Mouse (Mus musculus) CH12.LX (cell line): Measurements from ENCODE around the gene Ifrd2. TPM values are rescaled to one million over a fixed set of nuclear protein-coding genes. Genes with fewer than 3 reads are reported as not detected.

Experiments
- DNase-seq: peaks from one replicate; pipeline ENCODE4 v3.0.0-alpha.2; 2013; ENCODE audit errors: extremely low read depth
- H3K27ac ChIP-seq: 2 replicates; pipeline ENCODE4 v1.5.1; 2012; ENCODE audit warnings: low read depth, mild to moderate bottlenecking, control low read depth, moderate library complexity; ENCODE audit not compliant: insufficient read depth
- H3K27me3 ChIP-seq: replicated peaks from 2 replicates; pipeline ENCODE3; 2012; ENCODE audit warnings: inconsistent platforms
- H3K36me3 ChIP-seq, 2 experiments: replicated peaks in 1 of 2; 2 replicates each; pipeline versions ENCODE3 to v1.6.1; 2012; ENCODE audit warnings: inconsistent platforms in 1 of 2, low read length in 1 of 2, mild to moderate bottlenecking in 1 of 2, mixed read lengths in 1 of 2, moderate library complexity in 1 of 2; ENCODE audit not compliant: control insufficient read depth in 1 of 2, insufficient read depth in 1 of 2
- H3K4me1 ChIP-seq, 2 experiments: 2 replicates each; pipeline ENCODE4 v1.6.1; 2012; ENCODE audit warnings: inconsistent platforms in 1 of 2, moderate library complexity in 1 of 2; ENCODE audit not compliant: insufficient read depth in 2 of 2, control insufficient read depth in 1 of 2
- H3K4me2 ChIP-seq: 2 replicates; pipeline ENCODE4 v1.6.1; 2012; ENCODE audit warnings: low read depth, mild to moderate bottlenecking, control low read depth; ENCODE audit not compliant: poor library complexity, insufficient read depth, severe bottlenecking
- H3K4me3 ChIP-seq, 3 experiments: fragments of 150-350 bp in 1 of 3; sonication (generic) in 1 of 3; replicated peaks in 1 of 3; 2 replicates each; pipeline versions ENCODE3 to v1.5.1; 2011 to 2012; ENCODE audit warnings: low read depth in 2 of 3, low read length in 2 of 3, mild to moderate bottlenecking in 2 of 3, moderate library complexity in 2 of 3, control low read depth in 1 of 3, improper control_type of control experiment in 1 of 3, inconsistent platforms in 1 of 3, mixed read lengths in 1 of 3; ENCODE audit not compliant: poor library complexity in 1 of 3
- H3K79me2 ChIP-seq: replicated peaks from 2 replicates; pipeline ENCODE4 v1.6.1; 2012; ENCODE audit warnings: mild to moderate bottlenecking, moderate library complexity; ENCODE audit not compliant: control insufficient read depth, poor library complexity, insufficient read depth, severe bottlenecking; ENCODE audit errors: extremely low read depth
- H3K9ac ChIP-seq: 2 replicates; pipeline ENCODE4 v1.6.1; 2012; ENCODE audit warnings: low read depth, mild to moderate bottlenecking, control low read depth, moderate library complexity; ENCODE audit not compliant: insufficient read depth
- H3K9me3 ChIP-seq: replicated peaks from 2 replicates; pipeline ENCODE3; 2012; ENCODE audit warnings: low read length, inconsistent platforms, mixed read lengths
- CTCF ChIP-seq, 2 experiments: IDR thresholded peaks in 1 of 2; conservative IDR thresholded peaks in 1 of 2; 2 replicates each; pipeline ENCODE4 v1.5.1; 2011 to 2012; ENCODE audit warnings: low read depth in 2 of 2, low read length in 2 of 2, improper control_type of control experiment in 1 of 2, inconsistent platforms in 1 of 2, mild to moderate bottlenecking in 1 of 2, moderate library complexity in 1 of 2
- JUN ChIP-seq: IDR thresholded peaks from 2 replicates; pipeline ENCODE4 v1.6.1; 2011; ENCODE audit warnings: low read depth, mild to moderate bottlenecking, low read length, improper control_type of control experiment, moderate library complexity; ENCODE audit not compliant: insufficient read depth
- JUND ChIP-seq: conservative IDR thresholded peaks from 2 replicates; pipeline ENCODE4 v1.6.1; 2011; ENCODE audit warnings: low read depth, low read length, improper control_type of control experiment
- MAFK ChIP-seq: IDR thresholded peaks from 2 replicates; pipeline ENCODE4 v1.6.1; 2011; ENCODE audit warnings: low read length, improper control_type of control experiment; ENCODE audit not compliant: insufficient replicate concordance
- MAX ChIP-seq: IDR thresholded peaks from 2 replicates; pipeline ENCODE4 v1.6.1; 2011; ENCODE audit warnings: low read length, improper control_type of control experiment
- MXI1 ChIP-seq: IDR thresholded peaks from 2 replicates; pipeline ENCODE4 v1.6.1; 2011; ENCODE audit warnings: mild to moderate bottlenecking, low read depth, low read length, improper control_type of control experiment
- PAX5 ChIP-seq: IDR thresholded peaks from 2 replicates; pipeline ENCODE4 v1.6.1; 2012; ENCODE audit warnings: low read length, inconsistent platforms, mixed read lengths
- POLR2A ChIP-seq: IDR thresholded peaks from 2 replicates; pipeline ENCODE4 v1.6.1; 2011; ENCODE audit warnings: low read depth, mild to moderate bottlenecking, improper control_type of control experiment, low read length
- POLR2AphosphoS2 ChIP-seq: IDR thresholded peaks from 2 replicates; pipeline ENCODE4 v1.6.1; 2011; ENCODE audit warnings: low read depth, low read length, improper control_type of control experiment
- SMC3 ChIP-seq: IDR thresholded peaks from 2 replicates; pipeline ENCODE4 v1.6.1; 2011; ENCODE audit warnings: low read depth, low read length, improper control_type of control experiment
- TBP ChIP-seq: conservative IDR thresholded peaks from 2 replicates; pipeline ENCODE4 v1.6.1; 2011; ENCODE audit warnings: low read depth, low read length, improper control_type of control experiment
- USF1 ChIP-seq: IDR thresholded peaks from 2 replicates; pipeline ENCODE4 v1.6.1; 2014; ENCODE audit warnings: low read depth, mild to moderate bottlenecking, inconsistent platforms, low read length, improper control_type of control experiment
- USF2 ChIP-seq: conservative IDR thresholded peaks from 2 replicates; pipeline ENCODE4 v1.6.1; 2011; ENCODE audit warnings: low read depth, low read length, improper control_type of control experiment
- ZC3H11A ChIP-seq: IDR thresholded peaks from 2 replicates; pipeline ENCODE4 v1.6.1; 2012; ENCODE audit warnings: low read depth, mild to moderate bottlenecking, inconsistent platforms, low read length, improper control_type of control experiment
- ZMIZ1 ChIP-seq: IDR thresholded peaks from 2 replicates; pipeline ENCODE4 v1.6.1; 2012; ENCODE audit warnings: low read depth, mild to moderate bottlenecking, inconsistent platforms, low read length, improper control_type of control experiment
- dilution Hi-C: fragments of 300-500 bp; cut with MboI; formaldehyde crosslinking; loops from 2 replicates; pipeline ENCODE4 v1.14.3; 2020; ENCODE audit warnings: low sequenced_read_pairs; ENCODE audit not compliant: extremely low pct_unique_long_range_greater_than_20kb, extremely low pct_ligation_motif_present
- in situ Hi-C: fragments of 300-500 bp; cut with MboI; formaldehyde crosslinking; loops from 3 replicates; pipeline ENCODE4 v1.14.3; 2019; ENCODE audit warnings: low sequenced_read_pairs, low pct_ligation_motif_present, low pct_unique_long_range_greater_than_20kb, mixed read lengths
- polyA plus RNA-seq: library from polyadenylated mRNA; unstranded; fragments of >175 nt; gene quantifications from 2 replicates; pipeline ENCODE4 v1.2.1, GENCODE M21; 2012; ENCODE audit warnings: low read depth; ENCODE audit not compliant: insufficient read length
- total RNA-seq, 2 experiments: library from RNA; depleted of rRNA; stranded (reverse); fragments of 300-350 nt in 1 of 2; fragments of >200 nt in 1 of 2; gene quantifications; 2 replicates each; pipeline ENCODE4 v1.2.3; 2012 to 2014

The Ifrd2 gene
- total and polyA plus RNA-seq, 3 experiments, result 62.8 to 143 (median 91.3) TPM

- Histone ChIP-seq H3K4me1 (peaks cover 46 to 82% of the 10 kb centered on the region in 2 experiments), H3K36me3 (no peaks in the 10 kb centered on the region), H3K4me3 (no peak overlapping the region), H3K27ac (no peak overlapping the region), H3K9ac (no peak overlapping the region), H3K79me2 (no peaks in the 10 kb centered on the region), H3K4me2 (no peak overlapping the region), H3K9me3 (no peaks in the 10 kb centered on the region), H3K27me3 (no peaks in the 10 kb centered on the region)
- TF ChIP-seq SMC3, result no peak
- TF ChIP-seq TBP, result no peak
- no peak for TF ChIP-seq ZC3H11A
- TF ChIP-seq ZMIZ1, result no peak
- TF ChIP-seq JUN, result no peak
- TF ChIP-seq PAX5, result no peak
- no peak for TF ChIP-seq CTCF (conservative IDR thresholded peaks at IDR 0.05 in 1 of 2, IDR thresholded peaks at IDR 0.05 in 1 of 2; ENCODE audit: low read depth in 2 of 2, low read length in 2 of 2)
- TF ChIP-seq JUND, result no peak
- no peak for TF ChIP-seq MAX
- DNase-seq, result no peak
- in situ Hi-C loops (loop anchor here (5.0 kb wide), 1 partner anchor 35 kb away; no protein-coding TSS in a partner anchor), dilution Hi-C loops (no loop called here)
Observed at GRCm38 (mm10) chr9:107607653-107608245, 20.3 kb downstream of the Ifrd2 start.

DNA sequence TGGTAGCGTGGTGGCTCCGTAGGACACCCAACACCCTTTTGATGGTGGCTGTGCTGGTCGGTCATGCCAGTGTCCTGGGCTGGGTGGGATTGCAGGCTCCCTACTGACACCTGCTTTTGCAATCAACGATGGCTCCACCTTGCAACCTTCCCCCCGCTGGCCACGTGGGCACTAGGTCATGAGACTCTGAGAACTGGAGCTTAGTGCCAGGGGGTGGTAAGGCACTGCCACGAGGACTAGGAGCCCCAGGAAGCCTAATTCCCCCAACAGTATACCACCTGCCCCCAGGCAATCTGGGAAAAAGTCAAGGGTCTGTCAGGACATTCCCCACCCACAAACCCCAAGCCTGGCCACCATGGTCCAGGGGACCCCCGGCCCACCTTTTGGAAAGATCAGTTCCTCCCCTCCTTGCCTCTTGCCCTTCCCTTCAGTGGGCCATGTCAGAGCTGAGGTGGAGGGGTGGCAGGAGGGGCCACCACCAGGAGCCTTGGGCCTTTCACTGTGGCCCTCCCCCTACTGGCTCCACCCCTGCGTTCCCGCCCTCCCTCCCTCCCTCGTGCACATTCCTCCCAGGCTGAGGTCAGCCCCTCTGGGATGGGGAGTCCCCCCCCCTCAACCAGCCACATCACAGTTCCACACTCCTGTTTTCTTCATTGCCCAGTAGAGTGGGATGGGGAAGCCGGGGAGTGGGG lies 21.4 kb downstream of the Ifrd2 start, which contains the start of gene Sema3b:
Sema3b (minus strand) TSS at position 489 of the 692 bp plus-strand sequence.
- TF ChIP-seq MAX, result peak; percentile 72
- no peak for TF ChIP-seq POLR2AphosphoS2
- TF ChIP-seq MXI1, result peak; percentile 45; the same call in 1 of the 2 replicates
- peak; percentile 65 for TF ChIP-seq USF1
- no peak for TF ChIP-seq MAFK
- peak; percentile 14; the same call in 1 of the 2 replicates for TF ChIP-seq USF2
- 0 out of 2 replicates have a peak, but pooled peaks have one; percentile 5 for TF ChIP-seq POLR2A
- Histone ChIP-seq H3K27ac (peak within 1 kb of the TSS; percentile 65), H3K9me3 (no peaks in the 10 kb centered on the region), H3K4me2 (peak within 1 kb of the TSS; percentile 53), H3K27me3 (no peaks in the 10 kb centered on the region), H3K9ac (peak within 1 kb of the TSS; percentile 14), H3K79me2 (no peaks in the 10 kb centered on the region), H3K4me1 (peaks cover 36 to 76% of the 10 kb centered on the region in 2 experiments), H3K36me3 (peaks cover 0 to 4% of the 10 kb centered on the region in 2 experiments), H3K4me3 (peak within 1 kb of the TSS; percentile 24 to 43 (median 33))
- in situ Hi-C loops (loop anchor here (5.0 kb wide), 1 partner anchor 33 kb away; no protein-coding TSS in a partner anchor), dilution Hi-C loops (no loop called here)
- no peak for DNase-seq
